9 mouse cellular contexts compared by ENCODE assay signal in genomic region chr7:70280643-70281380, GRCm38 (mm10).
DNase-seq lines count a peak whose midpoint lies in the region; ATAC-seq and TF ChIP-seq lines count a peak whose summit lies in the region.
"Had no signal": no experiment of that assay in that cellular context is flagged by ENCODE, and none has a peak within 500 bp of the region (broad histone marks: within the 10 kb centered on the region; RNA-seq: fewer than 3 reads in every experiment).

No protein-coding gene starts in this region.

- no peak for ATAC-seq in limb, embryonic 15.5 days (ENCODE audit: insufficient number of reproducible peaks, low FRiP score, low TSS enrichment, low read depth)
- ATAC-seq in stomach, embryonic 14.5 days (ENCODE audit: insufficient number of reproducible peaks, insufficient read depth, low FRiP score, low read depth) = no peak
- ATAC-seq in activated CD4-positive, CD25-positive, alpha-beta regulatory T cell, adult 4 months = no peak

- TF ChIP-seq CTCF in testis, adult 2 months (IDR thresholded peaks at IDR 0.05; ENCODE audit: control insufficient read depth, insufficient read depth, insufficient replicate concordance, low read depth, low read length) = no peak

- no peak overlapping the region for H3K27ac ChIP-seq in testis, adult 2 months (ENCODE audit: control insufficient read depth, insufficient read depth, low read depth, low read length)
- no peak overlapping the region for H3K27ac ChIP-seq in limb, embryonic 15.5 days
- no peak overlapping the region for H3K27ac ChIP-seq in stomach, embryonic 14.5 days (ENCODE audit: low read length)
- H3K27ac ChIP-seq: macrophage had no signal

- no peak overlapping the region for H3K9ac ChIP-seq in limb, embryonic 15.5 days
- no peak overlapping the region for H3K9ac ChIP-seq in stomach, embryonic 14.5 days (replicated peaks; ENCODE audit: low read depth, low read length)

- H3K9me3 ChIP-seq in limb, embryonic 15.5 days = no peaks in the 10 kb centered on the region
- H3K9me3 ChIP-seq in stomach, embryonic 14.5 days (ENCODE audit: control insufficient read depth, low read depth, low read length) = no peaks in the 10 kb centered on the region

- H3K27me3 ChIP-seq in testis, adult 2 months (ENCODE audit: control insufficient read depth, insufficient read depth, low read length) = peaks cover 3% of the 10 kb centered on the region; the same call in 1 of the 2 replicates
- peaks cover 79% of the 10 kb centered on the region for H3K27me3 ChIP-seq in limb, embryonic 15.5 days
- peaks cover 20% of the 10 kb centered on the region for H3K27me3 ChIP-seq in stomach, embryonic 14.5 days (ENCODE audit: control insufficient read depth, insufficient read depth, low read length)

- DNase-seq in testis, postnatal 14 days (ENCODE audit: low spot score) = no peak
- DNase-seq in heart, postnatal 10 days = peak; percentile 21 to 22
- no peak for DNase-seq in frontal cortex, postnatal 10 days (ENCODE audit: low spot score in 2 of 2)
- no peak for DNase-seq in left cerebral cortex, adult 8-10 months (ENCODE audit: low spot score in 2 of 2)

- peak overlapping the region; percentile 47 for H3K4me2 ChIP-seq in limb, embryonic 15.5 days
- peak overlapping the region; percentile 68 for H3K4me2 ChIP-seq in stomach, embryonic 14.5 days (replicated peaks; ENCODE audit: low read depth, low read length)

- intact Hi-C loops in heart, postnatal 10 days (cut with DNase I) = no loop called here

- H3K4me3 ChIP-seq in testis, adult 2 months (ENCODE audit: control insufficient read depth, low read depth, low read length) = peak overlapping the region; percentile 49
- peak overlapping the region; percentile 30 for H3K4me3 ChIP-seq in limb, embryonic 15.5 days
- peak overlapping the region; percentile 29 for H3K4me3 ChIP-seq in stomach, embryonic 14.5 days (ENCODE audit: low read depth, low read length)

- no peaks in the 10 kb centered on the region for H3K36me3 ChIP-seq in testis, adult 2 months (ENCODE audit: control insufficient read depth, insufficient read depth, low read length)
- no peaks in the 10 kb centered on the region for H3K36me3 ChIP-seq in limb, embryonic 15.5 days
- no peaks in the 10 kb centered on the region for H3K36me3 ChIP-seq in stomach, embryonic 14.5 days (ENCODE audit: control insufficient read depth, insufficient read depth, low read length)

- H3K4me1 ChIP-seq in testis, adult 2 months (ENCODE audit: control insufficient read depth, insufficient read depth, low read length) = peaks cover 11% of the 10 kb centered on the region
- peaks cover 18% of the 10 kb centered on the region for H3K4me1 ChIP-seq in limb, embryonic 15.5 days
- peaks cover 11% of the 10 kb centered on the region; the same call in 1 of the 2 replicates for H3K4me1 ChIP-seq in stomach, embryonic 14.5 days (ENCODE audit: control insufficient read depth, insufficient read depth, low read length)

- TF ChIP-seq POLR2A in testis, adult 2 months (IDR thresholded peaks at IDR 0.05; ENCODE audit: control insufficient read depth, low read depth, low read length) = no peak

- WGBS in limb, embryonic 15.5 days = 1% methylated on average over 42 of the region's 42 CpGs
- 4% methylated on average over 42 of the region's 42 CpGs for WGBS in stomach, embryonic 14.5 days

Comparison
In these comparisons a context has a peak if more than half of its experiments do, and no peak if none do; other contexts are left out.
1. DNase-seq: peak in heart, postnatal 10 days (2 of 2); none in testis, postnatal 14 days (single experiment), frontal cortex, postnatal 10 days (0 of 2) and left cerebral cortex, adult 8-10 months (0 of 2).
2. Peak in every context shown above with its lines, with median percentiles within 50 percentile points of each other: H3K4me3 ChIP-seq.